Comparison of ENCODE assay signal across 16 mouse cellular contexts in the genomic region with DNA sequence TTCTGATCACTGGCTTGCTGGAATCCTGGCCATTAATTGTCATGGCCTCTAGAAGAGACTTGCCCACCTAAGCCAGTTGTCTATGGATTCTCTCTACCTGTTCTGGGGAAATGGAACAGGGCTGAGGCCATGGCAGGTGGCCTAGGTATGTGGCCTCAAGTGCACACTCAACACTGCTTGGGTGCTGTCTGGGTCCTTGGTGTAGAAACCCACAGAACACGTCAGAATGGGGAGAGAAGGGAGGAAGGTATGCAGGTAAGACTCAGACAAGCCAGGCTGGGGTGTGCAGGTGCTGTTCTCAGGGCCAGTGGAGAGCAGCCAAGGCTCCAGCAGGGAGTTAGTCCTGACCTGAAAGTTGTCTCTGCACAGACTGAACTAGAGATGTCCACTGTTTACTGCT.
"Had no signal": no experiment of that assay in that cellular context is flagged by ENCODE, and none has a peak within 500 bp of the region (broad histone marks: within the 10 kb centered on the region; RNA-seq: fewer than 3 reads in every experiment).

No protein-coding gene starts in this region.

- H3K9me3 ChIP-seq: neural tube, embryonic 13.5 days; neural tube, embryonic 15.5 days; stomach, embryonic 15.5 days had no signal

- H3K36me3 ChIP-seq: neural tube, embryonic 13.5 days; neural tube, embryonic 15.5 days; stomach, embryonic 15.5 days had no signal

- H3K27ac ChIP-seq: neural tube, embryonic 13.5 days; neural tube, embryonic 15.5 days; stomach, embryonic 15.5 days; stomach, postnatal 0 days had no signal

- H3K4me3 ChIP-seq: neural tube, embryonic 13.5 days; neural tube, embryonic 15.5 days; stomach, embryonic 15.5 days had no signal

- DNase-seq: retina, postnatal 1 day; right cerebral cortex, adult 18-20 months; right cerebral cortex, postnatal 14 days; right cerebral cortex, postnatal 25 days; right cerebral cortex, postnatal 4 days; spleen, adult 18-20 months; thymus, adult 18-20 months; thymus, adult 2 months; thymus, postnatal 14 days; thymus, postnatal 25 days; thymus, postnatal 36 days; thymus, postnatal 4 days had no signal

- H3K4me2 ChIP-seq: neural tube, embryonic 13.5 days; neural tube, embryonic 15.5 days; stomach, embryonic 15.5 days had no signal

- H3K27me3 ChIP-seq: neural tube, embryonic 13.5 days; neural tube, embryonic 15.5 days; stomach, embryonic 15.5 days had no signal

- H3K9ac ChIP-seq: neural tube, embryonic 13.5 days; neural tube, embryonic 15.5 days; stomach, embryonic 15.5 days had no signal

- H3K4me1 ChIP-seq: neural tube, embryonic 13.5 days had no signal
